Comparison of ENCODE assay signal across 8 mouse cellular contexts in the genomic region with DNA sequence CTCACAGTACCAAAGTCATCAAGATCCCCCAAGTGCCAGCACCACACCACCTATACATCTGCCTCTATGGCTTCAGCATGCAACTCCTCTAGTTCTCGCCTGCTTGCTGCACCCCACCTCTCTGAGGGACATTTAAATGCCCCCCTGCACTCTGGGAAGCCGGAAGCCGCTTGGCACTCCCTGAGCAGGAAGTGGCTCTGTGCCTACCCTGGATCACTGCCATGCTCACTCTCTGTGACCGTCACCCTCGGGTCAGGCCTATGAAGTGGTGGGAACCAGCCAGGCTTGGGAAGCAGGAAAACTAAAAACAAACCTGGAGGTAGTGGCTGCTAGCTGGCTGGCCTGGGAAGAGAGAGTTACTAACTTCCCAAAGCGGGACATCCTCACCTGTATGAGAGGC.
DNase-seq lines count a peak whose midpoint lies in the region; ATAC-seq and TF ChIP-seq lines count a peak whose summit lies in the region.

No protein-coding gene starts in this region.

- H3K36me3 ChIP-seq in kidney, embryonic 15.5 days = no peaks in the 10 kb centered on the region
- no peaks in the 10 kb centered on the region for H3K36me3 ChIP-seq in intestine, embryonic 15.5 days

- no peak overlapping the region for H3K4me2 ChIP-seq in kidney, embryonic 15.5 days
- H3K4me2 ChIP-seq in intestine, embryonic 15.5 days (replicated peaks) = no peak overlapping the region

- peaks cover 82% of the 10 kb centered on the region for H3K4me1 ChIP-seq in kidney, embryonic 15.5 days
- peaks cover 27% of the 10 kb centered on the region for H3K4me1 ChIP-seq in intestine, embryonic 15.5 days (replicated peaks)

- H3K9me3 ChIP-seq in kidney, embryonic 15.5 days (replicated peaks) = no peaks in the 10 kb centered on the region
- no peaks in the 10 kb centered on the region for H3K9me3 ChIP-seq in intestine, embryonic 15.5 days

- 49% methylated on average over 6 of the region's 6 CpGs for WGBS in kidney, embryonic 15.5 days
- WGBS in intestine, embryonic 15.5 days = 83% methylated on average over 6 of the region's 6 CpGs

- no peaks in the 10 kb centered on the region for H3K27me3 ChIP-seq in kidney, embryonic 15.5 days
- H3K27me3 ChIP-seq in intestine, embryonic 15.5 days (replicated peaks) = no peaks in the 10 kb centered on the region

- DNase-seq in adrenal gland, postnatal 14 days = peak; percentile 74
- DNase-seq in adrenal gland, adult 8-10 months = no peak
- no peak for DNase-seq in left cerebral cortex, adult 2 months (ENCODE audit: extremely low spot score in 1 of 2, low spot score in 2 of 2)
- no peak for DNase-seq in left cerebral cortex, adult 8-10 months (ENCODE audit: low spot score in 2 of 2)
- peak; percentile 54 for DNase-seq in ovary, postnatal 36 days (ENCODE audit: low spot score)
- no peak for DNase-seq in testis, postnatal 10 days (ENCODE audit: low spot score)

- ATAC-seq in kidney, embryonic 15.5 days (replicated peaks; ENCODE audit: low FRiP score) = peak; percentile 77
- ATAC-seq in intestine, embryonic 15.5 days = no peak

- H3K9ac ChIP-seq in kidney, embryonic 15.5 days = no peak overlapping the region
- no peak overlapping the region for H3K9ac ChIP-seq in intestine, embryonic 15.5 days

- no peak for TF ChIP-seq CTCF in left cerebral cortex, adult 2 months (IDR thresholded peaks at IDR 0.05)

- H3K27ac ChIP-seq in left cerebral cortex, adult 2 months = peak overlapping the region; percentile 9
- peak overlapping the region; percentile 93 for H3K27ac ChIP-seq in kidney, embryonic 15.5 days
- H3K27ac ChIP-seq in intestine, embryonic 15.5 days = no peak overlapping the region

- no peak overlapping the region for H3K4me3 ChIP-seq in left cerebral cortex, adult 2 months
- H3K4me3 ChIP-seq in kidney, embryonic 15.5 days (replicated peaks) = no peak overlapping the region
- no peak overlapping the region for H3K4me3 ChIP-seq in intestine, embryonic 15.5 days (replicated peaks)

- intact Hi-C loops in left cerebral cortex, adult 2 months (cut with DNase I) = no loop called here

Comparison
In these comparisons a context has a peak if more than half of its experiments do, and no peak if none do; other contexts are left out.
1. DNase-seq: peak in adrenal gland, postnatal 14 days (single experiment) and ovary, postnatal 36 days (single experiment); none in adrenal gland, adult 8-10 months (single experiment), left cerebral cortex, adult 2 months (0 of 2), left cerebral cortex, adult 8-10 months (0 of 2) and testis, postnatal 10 days (single experiment).